ENCODE assay signal across 32 mouse cellular contexts in the genomic region with DNA sequence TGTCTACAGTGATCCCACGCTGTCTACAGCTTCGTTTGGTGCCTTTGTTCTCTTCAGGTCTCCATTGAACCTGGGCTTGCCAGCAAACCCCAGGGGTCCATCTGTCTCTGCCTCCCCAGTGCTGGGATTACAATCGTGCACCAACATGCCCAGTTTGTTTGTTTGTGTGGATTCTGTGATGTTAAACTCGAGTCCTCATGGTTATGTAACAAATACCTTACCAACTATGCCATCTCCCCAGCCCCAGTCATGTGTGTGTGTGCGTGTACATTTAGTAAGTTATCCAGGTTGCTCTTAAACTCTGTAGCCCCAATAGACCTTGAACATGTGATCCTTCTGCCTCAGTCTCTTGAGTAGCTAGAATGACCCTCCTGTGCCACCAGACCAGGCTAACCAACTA. TPM values are rescaled to one million over a fixed set of nuclear protein-coding genes. Genes with fewer than 3 reads are reported as not detected.
"Had no signal": no experiment of that assay in that cellular context is flagged by ENCODE, and none has a peak within 500 bp of the region (broad histone marks: within the 10 kb centered on the region; RNA-seq: fewer than 3 reads in every experiment).

No protein-coding gene starts in this region.

- ATAC-seq: liver, embryonic 12.5 days; liver, postnatal 0 days; lung, postnatal 0 days; midbrain, embryonic 13.5 days; midbrain, embryonic 15.5 days; midbrain, embryonic 16.5 days had no signal

- DNase-seq: left cerebral cortex, postnatal 4 days; liver; liver, embryonic 13.5 days; liver, postnatal 0 days; lung, adult 18-20 months; lung, adult 2 months; lung, embryonic 14.5 days; lung, postnatal 10 days; lung, postnatal 14 days; lung, postnatal 36 days; lung, postnatal 4 days; midbrain, embryonic 14.5 days had no signal

- H3K27ac ChIP-seq: left cerebral cortex, adult 2 months; limb, embryonic 10.5 days; limb, embryonic 12.5 days; limb, embryonic 13.5 days; limb, embryonic 15.5 days; liver, embryonic 12.5 days; liver, embryonic 13.5 days; liver, embryonic 14.5 days; liver, embryonic 15.5 days; lung, embryonic 15.5 days; macrophage; midbrain, embryonic 10.5 days; midbrain, embryonic 12.5 days; midbrain, embryonic 13.5 days; midbrain, embryonic 15.5 days; neural tube, embryonic 12.5 days had no signal

- H3K27me3 ChIP-seq: limb, embryonic 12.5 days; limb, embryonic 13.5 days; limb, embryonic 15.5 days; liver, embryonic 13.5 days; lung, embryonic 15.5 days; midbrain, embryonic 13.5 days; neural tube, embryonic 12.5 days had no signal

- H3K9ac ChIP-seq: limb, embryonic 12.5 days; limb, embryonic 13.5 days; limb, embryonic 15.5 days; liver, embryonic 12.5 days; liver, embryonic 13.5 days; liver, embryonic 14.5 days; liver, embryonic 15.5 days; liver, postnatal 0 days; lung, embryonic 14.5 days; lung, embryonic 15.5 days; midbrain, embryonic 12.5 days; midbrain, embryonic 13.5 days; midbrain, embryonic 15.5 days; neural tube, embryonic 12.5 days had no signal

- H3K36me3 ChIP-seq: limb, embryonic 10.5 days; limb, embryonic 12.5 days; limb, embryonic 13.5 days; limb, embryonic 15.5 days; liver, embryonic 12.5 days; liver, embryonic 13.5 days; liver, embryonic 15.5 days; lung, embryonic 15.5 days; midbrain, embryonic 10.5 days; midbrain, embryonic 12.5 days; midbrain, embryonic 13.5 days; midbrain, embryonic 15.5 days; neural tube, embryonic 12.5 days had no signal

- H3K4me1 ChIP-seq: limb, embryonic 12.5 days; limb, embryonic 13.5 days; limb, embryonic 15.5 days; liver, embryonic 12.5 days; liver, embryonic 13.5 days; liver, embryonic 15.5 days; lung, embryonic 15.5 days; megakaryocyte, embryonic 14.5 days; midbrain, embryonic 12.5 days; midbrain, embryonic 13.5 days; midbrain, embryonic 15.5 days; neural tube, embryonic 12.5 days had no signal

- H3K4me2 ChIP-seq: limb, embryonic 12.5 days; limb, embryonic 13.5 days; limb, embryonic 15.5 days; liver, embryonic 11.5 days; liver, embryonic 12.5 days; liver, embryonic 13.5 days; liver, embryonic 15.5 days; lung, embryonic 14.5 days; lung, embryonic 15.5 days; midbrain, embryonic 12.5 days; midbrain, embryonic 13.5 days; midbrain, embryonic 15.5 days; neural tube, embryonic 12.5 days had no signal

- H3K9me3 ChIP-seq: limb, embryonic 10.5 days; limb, embryonic 13.5 days; limb, embryonic 15.5 days; liver, embryonic 12.5 days; liver, embryonic 13.5 days; liver, embryonic 15.5 days; lung, embryonic 15.5 days; midbrain, embryonic 10.5 days; midbrain, embryonic 13.5 days; midbrain, embryonic 15.5 days had no signal

- H3K4me3 ChIP-seq: left cerebral cortex, adult 2 months; limb, embryonic 10.5 days; limb, embryonic 12.5 days; limb, embryonic 13.5 days; limb, embryonic 15.5 days; liver, embryonic 12.5 days; liver, embryonic 13.5 days; liver, embryonic 15.5 days; lung, embryonic 15.5 days; megakaryocyte, embryonic 14.5 days; midbrain, embryonic 10.5 days; midbrain, embryonic 12.5 days; midbrain, embryonic 13.5 days; midbrain, embryonic 15.5 days; myocyte; neural tube, embryonic 12.5 days had no signal

RNA-seq across cellular contexts. Expression of a gene that starts 46.0 kb away (rescaled TPM):
- polyA plus RNA-seq: myocyte had no signal
